Mouse (Mus musculus): Measurements from ENCODE around the gene Wfdc15b. TPM values are rescaled to one million over a fixed set of nuclear protein-coding genes. Genes with fewer than 3 reads are reported as not detected.

Wfdc15b gene
- polyA plus RNA-seq, 1 experiment from 2014 or later = not detected

GRCm38 (mm10) chr2:164195971-164196699, 25.3 kb downstream of the Wfdc15b start:
- no peaks in the 10 kb centered on the region for H3K4me1 ChIP-seq
- no peak for ATAC-seq (ENCODE audit: extremely low read depth, insufficient number of reproducible peaks, low FRiP score, low TSS enrichment)
- H3K36me3 ChIP-seq = no peaks in the 10 kb centered on the region
- 81% methylated on average over 5 of the region's 5 CpGs for WGBS
- no peak overlapping the region for H3K27ac ChIP-seq (replicated peaks)
- no peak overlapping the region for H3K9ac ChIP-seq
- no peak overlapping the region for H3K4me3 ChIP-seq
- H3K27me3 ChIP-seq (replicated peaks) = no peaks in the 10 kb centered on the region
- H3K9me3 ChIP-seq = no peaks in the 10 kb centered on the region
- no peak overlapping the region for H3K4me2 ChIP-seq

- Histone ChIP-seq H3K27me3 (replicated peaks) (no peaks in the 10 kb centered on the region), H3K9ac (no peak overlapping the region), H3K4me3 (no peak overlapping the region), H3K4me1 (no peaks in the 10 kb centered on the region), H3K4me2 (no peak overlapping the region), H3K27ac (replicated peaks) (no peak overlapping the region), H3K36me3 (no peaks in the 10 kb centered on the region), H3K9me3 (no peaks in the 10 kb centered on the region)
- ATAC-seq (ENCODE audit: extremely low read depth, insufficient number of reproducible peaks, low FRiP score, low TSS enrichment) = no peak
- 60% methylated on average over 5 of the region's 5 CpGs for WGBS
Observed at GRCm38 (mm10) chr2:164194959-164195630, 26.4 kb downstream of the Wfdc15b start.

- Histone ChIP-seq H3K4me3 (no peak overlapping the region), H3K27ac (replicated peaks) (no peak overlapping the region), H3K4me1 (no peaks in the 10 kb centered on the region), H3K36me3 (no peaks in the 10 kb centered on the region), H3K9me3 (no peaks in the 10 kb centered on the region), H3K27me3 (replicated peaks) (0 out of 2 replicates have a peak, but pooled peaks cover 10% of the 10 kb centered on the region), H3K9ac (no peak overlapping the region), H3K4me2 (no peak overlapping the region)
- ATAC-seq (ENCODE audit: extremely low read depth, insufficient number of reproducible peaks, low FRiP score, low TSS enrichment) = no peak
Observed at GRCm38 (mm10) chr2:164192279-164192678, 29.2 kb downstream of the Wfdc15b start.

- Histone ChIP-seq H3K27me3 (replicated peaks) (0 out of 2 replicates have a peak, but pooled peaks cover 10% of the 10 kb centered on the region), H3K4me3 (no peak within 1 kb of the TSS), H3K4me1 (no peaks in the 10 kb centered on the region), H3K4me2 (no peak within 1 kb of the TSS), H3K9me3 (no peaks in the 10 kb centered on the region), H3K27ac (replicated peaks) (no peak within 1 kb of the TSS), H3K36me3 (no peaks in the 10 kb centered on the region), H3K9ac (no peak within 1 kb of the TSS)
- ATAC-seq (ENCODE audit: extremely low read depth, insufficient number of reproducible peaks, low FRiP score, low TSS enrichment) = no peak
- WGBS = 72% methylated on average over 6 of the region's 6 CpGs
Observed at GRCm38 (mm10) chr2:164190576-164190975, 30.9 kb downstream of the Wfdc15b start, which contains the start of gene Wfdc12. Gene Wfdc12 (minus strand): TSS chr2:164190608.

GRCm38 (mm10) chr2:164188722-164189121, 32.7 kb downstream of the Wfdc15b start:
- Histone ChIP-seq H3K27ac (replicated peaks) (no peak overlapping the region), H3K9me3 (no peaks in the 10 kb centered on the region), H3K4me1 (no peaks in the 10 kb centered on the region), H3K9ac (no peak overlapping the region), H3K4me2 (no peak overlapping the region), H3K4me3 (no peak overlapping the region), H3K36me3 (no peaks in the 10 kb centered on the region), H3K27me3 (replicated peaks) (0 out of 2 replicates have a peak, but pooled peaks cover 10% of the 10 kb centered on the region)
- ATAC-seq (ENCODE audit: extremely low read depth, insufficient number of reproducible peaks, low FRiP score, low TSS enrichment) = no peak
- 24% methylated on average over 5 of the region's 5 CpGs for WGBS

- 38% methylated on average over 9 of the region's 9 CpGs for WGBS
Observed at GRCm38 (mm10) chr2:164184145-164184719, 37.2 kb downstream of the Wfdc15b start.

GRCm38 (mm10) chr2:164183340-164183739, 38.1 kb downstream of the Wfdc15b start:
- Histone ChIP-seq H3K4me1 (no peaks in the 10 kb centered on the region), H3K27ac (replicated peaks) (no peak overlapping the region), H3K9me3 (no peaks in the 10 kb centered on the region), H3K27me3 (replicated peaks) (peaks cover 35% of the 10 kb centered on the region), H3K36me3 (no peaks in the 10 kb centered on the region), H3K4me2 (no peak overlapping the region), H3K4me3 (no peak overlapping the region), H3K9ac (no peak overlapping the region)
- 74% methylated on average over 9 of the region's 9 CpGs for WGBS
- ATAC-seq (ENCODE audit: extremely low read depth, insufficient number of reproducible peaks, low FRiP score, low TSS enrichment) = no peak

More at GRCm38 (mm10) chr2:164184145-164184719, 37.2 kb downstream of the Wfdc15b start:
- H3K9ac ChIP-seq = no peak overlapping the region
- H3K27ac ChIP-seq (replicated peaks) = no peak overlapping the region
- H3K9me3 ChIP-seq = no peaks in the 10 kb centered on the region
- H3K36me3 ChIP-seq = no peaks in the 10 kb centered on the region
- no peaks in the 10 kb centered on the region for H3K4me1 ChIP-seq
- H3K4me3 ChIP-seq = no peak overlapping the region
- no peak for ATAC-seq (ENCODE audit: extremely low read depth, insufficient number of reproducible peaks, low FRiP score, low TSS enrichment)
- no peak overlapping the region for H3K4me2 ChIP-seq
- H3K27me3 ChIP-seq (replicated peaks) = peaks cover 31% of the 10 kb centered on the region

- no peak within 1 kb of the TSS for H3K27ac ChIP-seq (replicated peaks)
- WGBS = 66% methylated on average over 7 of the region's 7 CpGs
- H3K4me1 ChIP-seq = no peaks in the 10 kb centered on the region
- H3K36me3 ChIP-seq = no peaks in the 10 kb centered on the region
- no peak within 1 kb of the TSS for H3K4me3 ChIP-seq
- H3K27me3 ChIP-seq (replicated peaks) = peaks cover 38% of the 10 kb centered on the region
- no peak within 1 kb of the TSS for H3K9ac ChIP-seq
- no peaks in the 10 kb centered on the region for H3K9me3 ChIP-seq
- no peak within 1 kb of the TSS for H3K4me2 ChIP-seq
- no peak for ATAC-seq (ENCODE audit: extremely low read depth, insufficient number of reproducible peaks, low FRiP score, low TSS enrichment)
Observed at GRCm38 (mm10) chr2:164182692-164183255, 38.7 kb downstream of the Wfdc15b start, which contains the start of gene Wfdc5. Gene Wfdc5 (minus strand): TSS chr2:164182742.

GRCm38 (mm10) chr2:164180770-164181169, 40.7 kb downstream of the Wfdc15b start:
- no peak overlapping the region for H3K4me2 ChIP-seq
- no peak overlapping the region for H3K27ac ChIP-seq (replicated peaks)
- H3K4me1 ChIP-seq = no peaks in the 10 kb centered on the region
- WGBS = 82% methylated on average over 4 of the region's 4 CpGs
- peaks cover 51% of the 10 kb centered on the region for H3K27me3 ChIP-seq (replicated peaks)
- ATAC-seq (ENCODE audit: extremely low read depth, insufficient number of reproducible peaks, low FRiP score, low TSS enrichment) = no peak
- H3K4me3 ChIP-seq = no peak overlapping the region
- no peaks in the 10 kb centered on the region for H3K36me3 ChIP-seq
- H3K9me3 ChIP-seq = no peaks in the 10 kb centered on the region
- no peak overlapping the region for H3K9ac ChIP-seq

GRCm38 (mm10) chr2:164180124-164180523, 41.3 kb downstream of the Wfdc15b start:
- peaks cover 51% of the 10 kb centered on the region for H3K27me3 ChIP-seq (replicated peaks)
- no peak overlapping the region for H3K9ac ChIP-seq
- no peak overlapping the region for H3K4me3 ChIP-seq
- no peak for ATAC-seq (ENCODE audit: extremely low read depth, insufficient number of reproducible peaks, low FRiP score, low TSS enrichment)
- H3K27ac ChIP-seq (replicated peaks) = no peak overlapping the region
- no peaks in the 10 kb centered on the region; the same call in 1 of the 2 replicates for H3K4me1 ChIP-seq
- H3K9me3 ChIP-seq = no peaks in the 10 kb centered on the region
- no peak overlapping the region for H3K4me2 ChIP-seq
- H3K36me3 ChIP-seq = no peaks in the 10 kb centered on the region
- 40% methylated on average over 3 of the region's 3 CpGs for WGBS

GRCm38 (mm10) chr2:164177831-164178230, 43.6 kb downstream of the Wfdc15b start:
- Histone ChIP-seq H3K9ac (no peak overlapping the region), H3K27me3 (replicated peaks) (peaks cover 54% of the 10 kb centered on the region), H3K27ac (replicated peaks) (no peak overlapping the region), H3K4me2 (no peak overlapping the region), H3K36me3 (no peaks in the 10 kb centered on the region), H3K4me1 (peaks cover 19% of the 10 kb centered on the region), H3K9me3 (no peaks in the 10 kb centered on the region), H3K4me3 (no peak overlapping the region)
- no peak for ATAC-seq (ENCODE audit: extremely low read depth, insufficient number of reproducible peaks, low FRiP score, low TSS enrichment)
- WGBS = 82% methylated on average over 5 of the region's 5 CpGs

Measured in heart, embryonic 13.5 days (tissue).